In the genomic region with DNA sequence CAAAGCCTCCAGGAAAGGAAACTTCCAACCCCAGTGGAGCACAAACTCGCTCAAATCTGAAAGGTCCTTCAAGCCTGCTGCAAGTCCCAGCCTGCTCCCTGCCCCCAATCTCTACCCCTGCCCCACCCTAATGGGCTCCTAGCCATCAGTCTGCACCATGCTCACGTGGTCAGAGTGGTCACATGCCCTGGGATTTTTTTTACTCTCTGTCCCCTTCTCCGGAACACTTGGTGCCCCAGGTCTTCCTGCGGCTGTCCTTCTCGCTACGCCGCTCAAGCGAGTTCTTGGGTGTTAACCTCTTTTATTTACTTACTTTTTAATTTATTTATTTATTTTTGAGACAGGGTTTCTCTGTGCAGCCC, we compare ENCODE assay signal across 8 mouse cellular contexts. TPM values are rescaled to one million over a fixed set of nuclear protein-coding genes. Genes with fewer than 3 reads are reported as not detected.
A peak's percentile ranks its signal among the peaks of the same experiment; 100 is the strongest.
DNase-seq lines count a peak whose midpoint lies in the region; ATAC-seq and TF ChIP-seq lines count a peak whose summit lies in the region.

No protein-coding gene starts in this region.

- peak overlapping the region; percentile 2; the same call in 1 of the 2 replicates for H3K4me2 ChIP-seq in kidney, embryonic 15.5 days
- H3K4me2 ChIP-seq in neural tube, embryonic 15.5 days: no peak overlapping the region
- no peak overlapping the region for H3K4me2 ChIP-seq in midbrain, embryonic 14.5 days (ENCODE audit: low read length)

- no peaks in the 10 kb centered on the region for H3K36me3 ChIP-seq in C2C12 (ENCODE audit: control insufficient read depth, insufficient read depth)
- H3K36me3 ChIP-seq in kidney, embryonic 15.5 days: no peaks in the 10 kb centered on the region
- H3K36me3 ChIP-seq in splenic B cell, adult 2 months (ENCODE audit: control insufficient read depth, insufficient read depth, low read length, poor library complexity, severe bottlenecking): no peaks in the 10 kb centered on the region
- no peaks in the 10 kb centered on the region for H3K36me3 ChIP-seq in neural tube, embryonic 15.5 days
- H3K36me3 ChIP-seq in midbrain, embryonic 14.5 days (ENCODE audit: control insufficient read depth, insufficient read depth, low read length): no peaks in the 10 kb centered on the region

- peaks cover 32% of the 10 kb centered on the region for H3K4me1 ChIP-seq in kidney, embryonic 15.5 days
- peaks cover 10% of the 10 kb centered on the region; the same call in 1 of the 2 replicates for H3K4me1 ChIP-seq in neural tube, embryonic 15.5 days
- no peaks in the 10 kb centered on the region for H3K4me1 ChIP-seq in midbrain, embryonic 14.5 days (ENCODE audit: control insufficient read depth, insufficient read depth, low read length)

- H3K4me3 ChIP-seq in C2C12 (ENCODE audit: insufficient read depth, poor library complexity, severe bottlenecking): no peak overlapping the region
- no peak overlapping the region for H3K4me3 ChIP-seq in kidney, embryonic 15.5 days (replicated peaks)
- no peak overlapping the region for H3K4me3 ChIP-seq in neural tube, embryonic 15.5 days (replicated peaks)
- no peak overlapping the region for H3K4me3 ChIP-seq in midbrain, embryonic 14.5 days (replicated peaks; ENCODE audit: low read depth, low read length)

- ATAC-seq in kidney, embryonic 15.5 days (replicated peaks; ENCODE audit: low FRiP score): peak; percentile 64
- no peak for ATAC-seq in neural tube, embryonic 15.5 days (ENCODE audit: low FRiP score)
- no peak for ATAC-seq in midbrain, embryonic 14.5 days (ENCODE audit: low FRiP score, low TSS enrichment)

- no peaks in the 10 kb centered on the region for H3K79me2 ChIP-seq in C2C12 (ENCODE audit: control insufficient read depth, insufficient read depth)

- H3K79me3 ChIP-seq in C2C12 (ENCODE audit: low read depth): no peaks in the 10 kb centered on the region

- peak; percentile 78 to 80 for DNase-seq in cerebellum, postnatal 10 days
- no peak for DNase-seq in cerebellum, adult 9-10 months
- DNase-seq in gastrocnemius, postnatal 14 days: peak; percentile 42
- peak; percentile 65 for DNase-seq in splenic B cell, adult 2 months (ENCODE audit: low read depth, low spot score)
- DNase-seq in midbrain, embryonic 14.5 days: no peak

- no peaks in the 10 kb centered on the region for H3K27me3 ChIP-seq in C2C12 (ENCODE audit: control insufficient read depth, insufficient read depth, insufficient read length)
- no peaks in the 10 kb centered on the region for H3K27me3 ChIP-seq in kidney, embryonic 15.5 days
- no peaks in the 10 kb centered on the region for H3K27me3 ChIP-seq in splenic B cell, adult 2 months (ENCODE audit: control insufficient read depth, insufficient read depth, low read length, poor library complexity, severe bottlenecking)
- H3K27me3 ChIP-seq in neural tube, embryonic 15.5 days (replicated peaks): no peaks in the 10 kb centered on the region
- no peaks in the 10 kb centered on the region for H3K27me3 ChIP-seq in midbrain, embryonic 14.5 days (ENCODE audit: control insufficient read depth, insufficient read depth, low read length)

- peak overlapping the region; percentile 76 for H3K27ac ChIP-seq in kidney, embryonic 15.5 days
- H3K27ac ChIP-seq in neural tube, embryonic 15.5 days (replicated peaks): no peak overlapping the region
- H3K27ac ChIP-seq in midbrain, embryonic 14.5 days (replicated peaks; ENCODE audit: low read depth, low read length): no peak overlapping the region

- 38% methylated on average over 8 of the region's 8 CpGs for WGBS in kidney, embryonic 15.5 days
- 76% methylated on average over 8 of the region's 8 CpGs for WGBS in neural tube, embryonic 15.5 days
- 68% methylated on average over 8 of the region's 8 CpGs for WGBS in midbrain, embryonic 14.5 days

- H3K9me3 ChIP-seq in kidney, embryonic 15.5 days (replicated peaks): no peaks in the 10 kb centered on the region
- H3K9me3 ChIP-seq in neural tube, embryonic 15.5 days (replicated peaks): no peaks in the 10 kb centered on the region
- no peaks in the 10 kb centered on the region for H3K9me3 ChIP-seq in midbrain, embryonic 14.5 days (ENCODE audit: control insufficient read depth, low read length)

- no peak overlapping the region for H3K9ac ChIP-seq in kidney, embryonic 15.5 days
- H3K9ac ChIP-seq in neural tube, embryonic 15.5 days (replicated peaks): no peak overlapping the region
- H3K9ac ChIP-seq in midbrain, embryonic 14.5 days (replicated peaks; ENCODE audit: low read length): no peak overlapping the region

- TF ChIP-seq CTCF in C2C12 (IDR thresholded peaks at IDR 0.05; ENCODE audit: control insufficient read depth, insufficient read depth, insufficient read length): no peak

- no peak overlapping the region for H3ac ChIP-seq in C2C12 (ENCODE audit: control insufficient read depth, insufficient read length, low read depth)

- intact Hi-C loops in gastrocnemius, postnatal 14 days (cut with DNase I; ENCODE audit: low total_unique reads): no loop called here

TF ChIP-seq in C2C12, 6 proteins besides CTCF, POLR2A, EP300 and RAD21:
- TF ChIP-seq MYOD1 (IDR thresholded peaks at IDR 0.05; ENCODE audit: control insufficient read depth, insufficient read length, low read depth) (no peak), USF1 (IDR thresholded peaks at IDR 0.05; ENCODE audit: low read depth) (peak; percentile 92)

RNA-seq across cellular contexts. Expression of gene Sema4b, which starts 25.7 kb away (rescaled TPM):
- 19.8 TPM for polyA plus RNA-seq in C2C12 (2012; fragmentation: generic; extraction: Trizol)
- total RNA-seq in gastrocnemius, postnatal 14 days (2021): 1 to 10 TPM; 1.9 to 2.5 TPM
- polyA plus RNA-seq in kidney, embryonic 15.5 days (2015; fragmentation: Nextera tagmentation; extraction: Ambion mirVana): 17.1 and 21.9 TPM in 2 replicates
- polyA plus RNA-seq in neural tube, embryonic 15.5 days (2015; fragmentation: Nextera tagmentation; extraction: Ambion mirVana): 22.7 and 25.8 TPM in 2 replicates
- 19.8 and 21.9 TPM in 2 replicates for polyA plus RNA-seq in midbrain, embryonic 14.5 days (2014; fragmentation: Nextera tagmentation; extraction: Ambion mirVana)

RNA-seq across cellular contexts. Expression of gene Idh2, which starts 45.7 kb away (rescaled TPM):
- 244 TPM for polyA plus RNA-seq in C2C12 (2012; fragmentation: generic; extraction: Trizol)
- total RNA-seq in gastrocnemius, postnatal 14 days (2021): 100 to 1,000 TPM; 179 to 214 TPM
- polyA plus RNA-seq in kidney, embryonic 15.5 days (2015; fragmentation: Nextera tagmentation; extraction: Ambion mirVana): 633 and 674 TPM in 2 replicates
- polyA plus RNA-seq in neural tube, embryonic 15.5 days (2015; fragmentation: Nextera tagmentation; extraction: Ambion mirVana): 200 and 267 TPM in 2 replicates
- polyA plus RNA-seq in midbrain, embryonic 14.5 days (2014; fragmentation: Nextera tagmentation; extraction: Ambion mirVana): 203 and 232 TPM in 2 replicates

Comparison
In these comparisons a context has a peak if more than half of its experiments do, and no peak if none do; other contexts are left out.
1. DNase-seq: peak in cerebellum, postnatal 10 days (2 of 2), gastrocnemius, postnatal 14 days (single experiment) and splenic B cell, adult 2 months (single experiment); none in cerebellum, adult 9-10 months (single experiment) and midbrain, embryonic 14.5 days (single experiment).